Mouse (Mus musculus): ENCODE data around the gene Btn2a2. TPM values are rescaled to one million over a fixed set of nuclear protein-coding genes. Genes with fewer than 3 reads are reported as not detected.

Btn2a2 gene
- polyA plus RNA-seq, 1 experiment from 2014 or later: 0.55 TPM

DNA sequence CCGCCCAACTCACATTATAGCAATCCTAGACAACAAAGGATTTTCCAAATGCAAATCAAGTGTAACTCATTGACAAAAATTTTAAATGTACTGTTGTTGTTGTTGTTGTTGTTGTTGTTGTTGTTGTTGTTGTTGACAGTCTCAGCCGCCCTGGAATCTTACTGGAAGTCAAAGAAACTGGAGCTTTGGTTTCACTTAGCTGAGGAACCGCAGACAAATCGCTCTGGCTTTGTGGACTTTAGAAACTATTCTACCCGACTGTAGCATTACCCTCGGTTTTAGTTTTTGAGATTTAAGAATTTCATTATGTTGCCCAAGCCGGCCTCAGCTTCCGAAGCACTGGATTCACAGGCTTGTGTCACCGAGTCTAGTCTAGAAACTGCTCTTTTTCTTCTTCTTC, 34.7 kb downstream of the Btn2a2 start:
- no peak for ATAC-seq (replicated peaks; ENCODE audit: low FRiP score)
- H3K36me3 ChIP-seq: no peaks in the 10 kb centered on the region
- H3K9me3 ChIP-seq (replicated peaks): no peaks in the 10 kb centered on the region
- peaks cover 1% of the 10 kb centered on the region; the same call in 1 of the 2 replicates for H3K4me1 ChIP-seq
- H3K27me3 ChIP-seq: 0 out of 2 replicates have a peak, but pooled peaks cover 3% of the 10 kb centered on the region
- peak overlapping the region; percentile 64 for H3K9ac ChIP-seq
- H3K4me3 ChIP-seq (replicated peaks): peak overlapping the region; percentile 67
- peak overlapping the region; percentile 63 for H3K4me2 ChIP-seq
- under 1% methylated on average over 9 of the region's 9 CpGs for WGBS
- H3K27ac ChIP-seq: peak overlapping the region; percentile 91

DNA sequence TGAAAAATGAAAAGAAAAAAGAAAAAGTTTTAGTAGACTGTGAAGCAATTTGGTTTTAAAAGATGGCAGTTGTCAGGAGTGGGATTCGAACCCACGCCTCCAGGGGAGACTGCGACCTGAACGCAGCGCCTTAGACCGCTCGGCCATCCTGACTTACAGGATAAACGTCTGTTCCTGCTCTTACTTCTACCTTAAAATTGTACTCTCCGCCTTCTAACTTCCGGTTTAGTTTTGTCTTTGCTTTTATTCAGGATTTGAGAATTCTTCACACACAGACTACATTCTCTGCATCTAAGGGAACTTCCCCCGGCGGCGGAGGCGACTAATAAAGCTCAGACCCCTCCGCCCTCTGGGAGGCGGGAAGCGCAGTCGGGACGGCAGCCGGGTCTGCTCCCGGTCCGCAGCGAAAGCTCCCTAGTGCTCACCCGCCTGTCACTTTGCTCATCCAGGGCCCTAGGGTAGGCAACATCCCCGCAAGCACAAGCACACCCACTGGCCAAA, 35.2 kb downstream of the Btn2a2 start:
- H3K4me3 ChIP-seq (replicated peaks): peak overlapping the region; percentile 67
- H3K27ac ChIP-seq: peak overlapping the region; percentile 91
- H3K4me2 ChIP-seq: peak overlapping the region; percentile 63
- 0% methylated on average over 25 of the region's 25 CpGs for WGBS
- peak overlapping the region; percentile 64 for H3K9ac ChIP-seq
- no peaks in the 10 kb centered on the region for H3K9me3 ChIP-seq (replicated peaks)
- ATAC-seq (replicated peaks; ENCODE audit: low FRiP score): peak; percentile 92
- peaks cover 5% of the 10 kb centered on the region; the same call in 1 of the 2 replicates for H3K4me1 ChIP-seq
- H3K27me3 ChIP-seq: 0 out of 2 replicates have a peak, but pooled peaks cover 3% of the 10 kb centered on the region
- no peaks in the 10 kb centered on the region for H3K36me3 ChIP-seq

DNA sequence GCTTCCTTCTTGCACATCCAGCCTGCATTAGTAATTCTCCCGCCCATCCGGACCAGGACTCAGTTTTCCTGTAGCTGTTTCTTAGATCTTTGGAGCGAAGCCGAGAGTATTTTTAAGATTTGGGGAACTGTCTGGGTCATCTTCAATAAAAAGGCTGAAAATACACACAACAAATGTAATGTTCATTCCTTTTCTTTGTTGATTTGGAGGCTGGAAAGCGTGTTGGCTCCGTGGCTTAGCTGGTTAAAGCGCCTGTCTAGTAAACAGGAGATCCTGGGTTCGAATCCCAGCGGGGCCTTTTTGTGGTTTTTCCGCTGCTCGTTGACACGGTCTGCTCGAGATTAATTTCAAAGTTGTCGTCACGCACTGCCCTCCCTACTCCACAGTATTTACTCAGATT, 38.3 kb downstream of the Btn2a2 start:
- WGBS: under 1% methylated on average over 15 of the region's 15 CpGs
- no peaks in the 10 kb centered on the region for H3K36me3 ChIP-seq
- ATAC-seq (replicated peaks; ENCODE audit: low FRiP score): no peak

DNA sequence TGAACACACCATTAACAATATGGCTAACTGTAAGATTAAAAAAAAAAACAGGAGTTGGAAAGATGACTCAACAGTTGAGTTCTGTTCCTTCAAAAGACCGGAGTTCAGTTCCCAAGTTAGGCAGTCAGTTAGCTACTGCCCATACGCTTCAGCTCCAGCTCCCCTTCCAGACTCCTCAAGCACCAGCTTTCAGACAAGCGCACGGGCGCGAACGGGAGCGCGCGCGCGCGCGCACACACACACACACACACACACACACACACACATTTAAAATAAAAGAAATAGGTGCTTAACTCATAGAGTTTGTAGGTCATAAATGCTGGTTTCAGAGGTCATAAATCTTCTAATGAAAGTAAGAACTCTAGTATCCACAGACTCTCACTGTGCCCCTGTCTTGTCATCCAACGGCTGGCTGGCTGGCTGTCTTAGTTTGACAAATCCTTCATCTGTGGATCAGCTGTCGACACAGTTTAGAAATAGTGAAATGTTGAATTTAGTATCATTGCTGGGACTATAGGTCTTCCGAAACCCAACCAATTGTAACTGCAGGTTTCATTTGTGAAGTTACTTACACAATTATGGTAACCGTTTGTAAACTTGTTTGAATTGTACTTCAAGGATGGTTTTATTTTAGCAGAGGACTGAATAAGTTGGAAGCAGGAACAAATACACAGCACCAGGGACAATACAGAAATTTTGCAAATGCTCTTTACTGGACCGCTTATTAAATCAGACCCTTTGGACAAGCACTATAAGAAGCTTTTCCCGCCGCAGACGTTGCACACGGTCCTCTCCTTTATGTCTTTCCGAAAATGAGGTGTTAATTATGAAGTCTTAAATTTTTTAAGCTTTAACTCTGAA, 39.2 kb downstream of the Btn2a2 start:
- peak overlapping the region; percentile 35 for H3K9ac ChIP-seq
- no peaks in the 10 kb centered on the region for H3K9me3 ChIP-seq (replicated peaks)
- H3K27ac ChIP-seq: peak overlapping the region; percentile 52
- WGBS: 1% methylated on average over 24 of the region's 24 CpGs
- ATAC-seq (replicated peaks; ENCODE audit: low FRiP score): no peak
- no peaks in the 10 kb centered on the region for H3K36me3 ChIP-seq
- no peaks in the 10 kb centered on the region for H3K27me3 ChIP-seq
- peak overlapping the region; percentile 57 for H3K4me3 ChIP-seq (replicated peaks)
- peak overlapping the region; percentile 71 for H3K4me2 ChIP-seq
- H3K4me1 ChIP-seq: peaks cover 9% of the 10 kb centered on the region; the same call in 1 of the 2 replicates

More for the DNA sequence above, 38.3 kb downstream of the Btn2a2 start:
- peak overlapping the region; percentile 71 for H3K4me2 ChIP-seq
- no peaks in the 10 kb centered on the region for H3K9me3 ChIP-seq (replicated peaks)
- peak overlapping the region; percentile 35 for H3K9ac ChIP-seq
- peak overlapping the region; percentile 57 for H3K4me3 ChIP-seq (replicated peaks)
- H3K4me1 ChIP-seq: peaks cover 5% of the 10 kb centered on the region; the same call in 1 of the 2 replicates
- H3K27ac ChIP-seq: peak overlapping the region; percentile 62; the same call in 1 of the 2 replicates
- H3K27me3 ChIP-seq: no peaks in the 10 kb centered on the region

DNA sequence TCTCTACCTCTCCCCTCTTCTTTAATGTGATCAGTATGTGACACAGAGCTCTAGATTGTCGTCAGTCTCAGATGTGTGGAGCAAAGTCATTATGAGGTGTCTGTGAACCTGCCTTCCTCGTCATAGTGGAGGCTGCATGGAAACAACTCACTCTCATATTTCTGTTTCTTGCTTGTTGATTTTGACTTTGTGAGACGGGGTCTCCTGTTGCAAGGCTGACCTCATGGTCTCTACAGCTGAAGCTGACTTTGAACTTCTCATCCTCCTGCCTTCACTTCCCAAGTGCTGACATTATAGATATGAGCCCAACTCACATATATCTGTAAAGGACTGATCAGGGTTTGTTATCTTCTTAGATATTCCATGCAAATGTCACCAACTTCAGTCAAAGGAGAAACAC, 39.9 kb downstream of the Btn2a2 start:
- H3K36me3 ChIP-seq: no peaks in the 10 kb centered on the region
- H3K4me3 ChIP-seq (replicated peaks): peak overlapping the region; percentile 57
- H3K27ac ChIP-seq: peak overlapping the region; percentile 52; the same call in 1 of the 2 replicates
- WGBS: 45% methylated on average over 3 of the region's 3 CpGs
- no peaks in the 10 kb centered on the region for H3K27me3 ChIP-seq
- no peak for ATAC-seq (replicated peaks; ENCODE audit: low FRiP score)
- no peaks in the 10 kb centered on the region for H3K9me3 ChIP-seq (replicated peaks)
- no peak overlapping the region for H3K9ac ChIP-seq
- peaks cover 12% of the 10 kb centered on the region; the same call in 1 of the 2 replicates for H3K4me1 ChIP-seq
- H3K4me2 ChIP-seq: peak overlapping the region; percentile 71

DNA sequence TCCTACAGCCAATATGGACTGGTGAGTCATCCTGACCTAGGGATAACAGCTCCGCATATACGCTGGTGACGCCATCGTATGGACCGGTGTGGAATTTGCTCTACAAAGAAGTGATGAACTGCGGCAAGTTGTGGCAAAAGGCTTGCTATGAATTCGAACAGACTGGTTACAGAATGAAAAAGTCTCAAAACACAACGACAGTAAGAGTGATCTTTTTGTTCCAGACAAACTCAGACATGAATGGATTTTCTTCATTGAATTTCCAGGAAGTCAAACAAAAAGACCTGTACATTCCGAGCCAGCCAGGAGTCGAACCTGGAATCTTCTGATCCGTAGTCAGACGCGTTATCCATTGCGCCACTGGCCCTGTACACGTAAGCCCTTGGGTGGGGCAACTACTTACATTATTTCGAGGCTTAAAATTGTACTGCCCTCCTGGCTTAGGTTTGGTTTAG, 42.1 kb downstream of the Btn2a2 start:
- no peaks in the 10 kb centered on the region for H3K27me3 ChIP-seq
- H3K4me3 ChIP-seq (replicated peaks): peak overlapping the region; percentile 78
- peak; percentile 62 for ATAC-seq (replicated peaks; ENCODE audit: low FRiP score)
- H3K27ac ChIP-seq: peak overlapping the region; percentile 100
- H3K4me1 ChIP-seq: peaks cover 12% of the 10 kb centered on the region; the same call in 1 of the 2 replicates
- no peaks in the 10 kb centered on the region for H3K36me3 ChIP-seq
- peak overlapping the region; percentile 78 for H3K4me2 ChIP-seq
- H3K9ac ChIP-seq: peak overlapping the region; percentile 87
- WGBS: under 1% methylated on average over 16 of the region's 16 CpGs
- H3K9me3 ChIP-seq (replicated peaks): no peaks in the 10 kb centered on the region

DNA sequence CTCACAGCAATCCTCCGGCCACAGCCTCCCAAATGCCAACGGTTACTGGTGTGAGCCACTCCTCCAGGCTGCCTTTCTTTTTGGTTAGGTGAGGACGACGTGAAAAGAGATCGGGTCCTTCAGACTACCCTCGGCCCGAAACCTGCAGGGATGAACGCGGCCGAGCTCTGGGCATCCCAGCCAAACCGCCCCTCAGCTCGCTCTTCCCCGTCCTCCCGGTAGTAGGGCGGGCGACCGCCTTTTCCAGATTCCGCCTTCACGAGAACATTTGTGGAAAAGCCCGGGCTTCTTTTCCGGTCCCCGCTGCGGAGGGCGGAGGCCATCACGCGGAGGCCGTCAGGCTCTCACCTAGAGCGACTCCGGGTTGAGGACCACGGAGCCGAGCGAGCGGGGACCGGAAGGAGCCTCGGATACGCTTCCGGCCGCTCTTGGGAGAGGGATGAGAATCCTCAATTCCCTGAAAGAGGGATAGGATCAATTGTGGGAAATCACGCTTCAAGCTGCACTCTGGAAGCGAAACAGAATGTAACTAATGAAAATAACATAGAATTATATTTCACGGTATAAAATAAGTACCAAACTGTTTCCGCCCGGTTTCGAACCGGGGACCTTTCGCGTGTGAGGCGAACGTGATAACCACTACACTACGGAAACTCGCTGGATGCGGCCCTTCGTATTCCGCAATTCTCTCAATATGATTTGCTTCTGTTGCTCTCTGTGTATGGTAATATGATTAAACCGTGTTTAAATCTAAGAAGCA, 42.9 kb downstream of the Btn2a2 start:
- ATAC-seq (replicated peaks; ENCODE audit: low FRiP score): peak; percentile 94

DNA sequence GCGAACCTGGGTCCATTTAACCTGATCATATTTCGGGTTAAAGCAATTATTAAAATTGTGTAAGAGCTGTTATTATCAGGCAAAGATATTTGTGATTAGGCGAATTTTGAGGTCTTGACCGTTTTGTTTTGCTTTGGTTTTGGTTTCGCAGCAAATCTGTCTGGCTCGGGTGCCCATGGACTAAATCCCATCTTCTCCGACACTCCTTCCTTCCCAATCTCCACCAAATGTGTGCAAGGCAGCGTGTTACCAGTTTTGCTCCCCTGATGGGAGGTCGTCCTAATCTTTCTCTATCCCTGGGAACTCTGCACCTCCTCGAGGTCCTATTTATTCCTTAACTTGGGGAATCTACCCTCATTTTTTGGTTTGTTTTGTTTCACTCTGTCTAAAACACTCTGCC, 43.5 kb downstream of the Btn2a2 start:
- no peaks in the 10 kb centered on the region for H3K27me3 ChIP-seq
- no peaks in the 10 kb centered on the region for H3K36me3 ChIP-seq
- peaks cover 12% of the 10 kb centered on the region; the same call in 1 of the 2 replicates for H3K4me1 ChIP-seq
- peak; percentile 1; the same call in 1 of the 2 replicates for ATAC-seq (replicated peaks; ENCODE audit: low FRiP score)
- peak overlapping the region; percentile 78 for H3K4me3 ChIP-seq (replicated peaks)
- no peaks in the 10 kb centered on the region for H3K9me3 ChIP-seq (replicated peaks)
- peak overlapping the region; percentile 100 for H3K27ac ChIP-seq
- 3% methylated on average over 10 of the region's 10 CpGs for WGBS
- H3K9ac ChIP-seq: peak overlapping the region; percentile 87
- peak overlapping the region; percentile 78 for H3K4me2 ChIP-seq

More for the DNA sequence above, 42.9 kb downstream of the Btn2a2 start:
- WGBS: under 1% methylated on average over 55 of the region's 55 CpGs
- peak overlapping the region; percentile 78 for H3K4me3 ChIP-seq (replicated peaks)
- H3K9me3 ChIP-seq (replicated peaks): no peaks in the 10 kb centered on the region
- peak overlapping the region; percentile 87 for H3K9ac ChIP-seq
- no peaks in the 10 kb centered on the region for H3K36me3 ChIP-seq
- H3K27ac ChIP-seq: peak overlapping the region; percentile 100
- H3K27me3 ChIP-seq: no peaks in the 10 kb centered on the region
- peak overlapping the region; percentile 78 for H3K4me2 ChIP-seq
- H3K4me1 ChIP-seq: peaks cover 12% of the 10 kb centered on the region; the same call in 1 of the 2 replicates

DNA sequence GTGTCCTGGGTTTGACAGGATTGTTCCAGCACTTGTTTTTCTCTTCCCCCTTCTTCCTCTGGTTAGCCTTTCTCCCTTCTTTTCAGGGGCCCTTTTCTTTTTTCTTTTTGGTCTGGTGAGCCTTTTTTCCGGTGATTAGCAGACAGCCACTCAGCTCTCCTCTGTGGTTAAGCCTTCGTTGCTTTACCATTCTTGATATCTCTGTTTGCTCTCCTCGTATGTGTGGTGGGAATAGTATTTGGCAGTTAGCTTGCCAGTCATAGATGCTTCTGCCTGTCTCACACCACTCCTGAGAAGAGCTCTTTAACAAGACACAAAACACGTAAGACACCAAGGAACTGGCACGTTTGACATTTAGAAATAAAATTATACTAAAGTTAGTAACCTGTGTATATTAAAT, 44.2 kb downstream of the Btn2a2 start:
- peak overlapping the region; percentile 78 for H3K4me2 ChIP-seq
- H3K9ac ChIP-seq: no peak overlapping the region
- peaks cover 12% of the 10 kb centered on the region; the same call in 1 of the 2 replicates for H3K4me1 ChIP-seq
- no peak overlapping the region for H3K27ac ChIP-seq
- no peaks in the 10 kb centered on the region for H3K27me3 ChIP-seq
- no peak for ATAC-seq (replicated peaks; ENCODE audit: low FRiP score)
- no peaks in the 10 kb centered on the region for H3K36me3 ChIP-seq
- WGBS: 75% methylated on average over 5 of the region's 5 CpGs
- H3K4me3 ChIP-seq (replicated peaks): peak overlapping the region; percentile 78; the same call in 1 of the 2 replicates
- H3K9me3 ChIP-seq (replicated peaks): no peaks in the 10 kb centered on the region

DNA sequence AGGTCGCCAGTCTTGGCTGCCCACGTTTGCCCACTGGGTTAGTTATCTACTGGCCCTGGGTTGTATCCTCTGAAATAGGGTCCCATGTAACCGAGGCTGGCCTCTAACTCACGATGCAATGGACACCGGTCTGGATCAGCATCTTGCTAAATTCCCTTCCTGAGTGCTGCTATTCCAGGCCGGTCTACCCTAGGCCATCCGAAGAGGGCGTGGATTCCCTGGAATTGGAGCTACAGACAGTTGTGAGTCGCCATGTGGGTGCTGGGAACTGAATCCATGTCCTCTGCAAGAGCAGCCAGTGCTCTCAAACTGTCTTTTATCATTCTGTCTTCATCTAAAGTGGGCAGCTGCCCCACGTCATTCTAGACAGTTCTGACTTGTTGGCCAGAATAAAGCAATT, 48.8 kb downstream of the Btn2a2 start:
- Histone ChIP-seq H3K27ac (no peak overlapping the region), H3K9ac (no peak overlapping the region), H3K4me1 (peaks cover 17% of the 10 kb centered on the region), H3K4me3 (replicated peaks) (no peak overlapping the region), H3K27me3 (no peaks in the 10 kb centered on the region), H3K4me2 (no peak overlapping the region), H3K9me3 (replicated peaks) (no peaks in the 10 kb centered on the region), H3K36me3 (no peaks in the 10 kb centered on the region)
- no peak for ATAC-seq (replicated peaks; ENCODE audit: low FRiP score)
- WGBS: 71% methylated on average over 10 of the region's 10 CpGs

DNA sequence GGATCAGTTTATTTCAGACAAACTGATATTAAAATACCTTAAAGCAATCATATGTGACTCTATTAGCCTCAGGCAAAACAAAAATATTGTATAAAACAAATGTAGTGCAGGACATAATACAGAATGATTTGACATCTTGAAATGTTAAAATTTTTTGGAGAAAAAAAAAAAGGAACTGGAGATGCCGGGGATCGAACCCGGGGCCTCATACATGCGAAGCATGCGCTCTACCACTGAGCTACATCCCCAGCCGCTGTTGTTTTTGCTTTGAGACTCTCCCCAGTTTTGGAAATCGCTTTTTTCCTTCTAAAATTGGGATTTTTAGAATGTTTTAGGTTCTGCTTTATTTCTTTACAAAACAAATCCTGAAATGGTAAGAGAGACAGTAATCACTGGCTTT, 50.1 kb downstream of the Btn2a2 start:
- Histone ChIP-seq H3K4me3 (replicated peaks) (peak overlapping the region; percentile 57), H3K27me3 (no peaks in the 10 kb centered on the region), H3K27ac (0 out of 2 replicates have a peak overlapping the region, but pooled peaks have one; percentile 67), H3K9me3 (replicated peaks) (no peaks in the 10 kb centered on the region), H3K4me1 (peaks cover 21% of the 10 kb centered on the region), H3K9ac (no peak overlapping the region), H3K36me3 (no peaks in the 10 kb centered on the region), H3K4me2 (peak overlapping the region; percentile 72)
- ATAC-seq (replicated peaks; ENCODE audit: low FRiP score): no peak; the same call in 1 of the 2 replicates
- under 1% methylated on average over 7 of the region's 7 CpGs for WGBS

Data from kidney, embryonic 15.5 days (tissue).